Mouse (Mus musculus) liver, embryonic 14.5 days (tissue): ENCODE measurements around the gene Ddx5.

Source experiments
- CTCF ChIP-seq: IDR thresholded peaks from 2 replicates; pipeline ENCODE4 v1.5.1; 2016; ENCODE audit warnings: antibody characterized with exemption, low read depth, control low read depth
- EP300 ChIP-seq: IDR thresholded peaks from 2 replicates; pipeline ENCODE4 v1.6.1; 2016; ENCODE audit warnings: antibody characterized with exemption, low read depth

GRCm38 (mm10) chr11:106762800-106763185 is 26.2 kb downstream of the Ddx5 start:
- no peak for TF ChIP-seq CTCF
- no peak for TF ChIP-seq EP300
